Mouse (Mus musculus) yolk sac, embryonic 10.5 days (tissue): ENCODE measurements around the gene Fbxl16.

Experiments
- DNase-seq: peaks from one replicate; pipeline ENCODE4 v3.0.0-alpha.2; 2017; ENCODE audit warnings: low spot score

The Fbxl16 gene

GRCm38 (mm10) chr17:25828712-25829557 is 20.1 kb downstream of the Fbxl16 start, which contains the start of gene Jmjd8:
Jmjd8 (plus strand) TSS chr17:25828867.
- peak; percentile 90 for DNase-seq

GRCm38 (mm10) chr17:25829558-25830017 is 20.7 kb downstream of the Fbxl16 start:
- no peak for DNase-seq

- DNase-seq, result no peak
Observed at GRCm38 (mm10) chr17:25830200-25830753, 21.4 kb downstream of the Fbxl16 start.

GRCm38 (mm10) chr17:25830806-25831431 is 22.0 kb downstream of the Fbxl16 start:
- no peak for DNase-seq

- DNase-seq, result no peak
Observed at GRCm38 (mm10) chr17:25831451-25832281, 22.8 kb downstream of the Fbxl16 start.

GRCm38 (mm10) chr17:25832436-25833290 is 23.8 kb downstream of the Fbxl16 start:
- DNase-seq, result peak; percentile 100

- DNase-seq, result peak; percentile 98
Observed at GRCm38 (mm10) chr17:25833291-25833663, 24.4 kb downstream of the Fbxl16 start, which contains the start of gene Stub1. Stub1 (minus strand) TSS chr17:25833404.

- DNase-seq, result no peak
Observed at GRCm38 (mm10) chr17:25833961-25834594, 25.2 kb downstream of the Fbxl16 start.

GRCm38 (mm10) chr17:25834595-25835222 is 25.8 kb downstream of the Fbxl16 start:
- DNase-seq, result no peak

- DNase-seq, result no peak
Observed at GRCm38 (mm10) chr17:25835301-25835700, 26.4 kb downstream of the Fbxl16 start.

GRCm38 (mm10) chr17:25835816-25836215 is 26.9 kb downstream of the Fbxl16 start:
- DNase-seq, result no peak

- DNase-seq, result no peak
Observed at GRCm38 (mm10) chr17:25836397-25837075, 27.7 kb downstream of the Fbxl16 start.

GRCm38 (mm10) chr17:25837076-25837410 is 28.2 kb downstream of the Fbxl16 start, which contains the start of gene Rhbdl1:
Rhbdl1 (minus strand) TSS chr17:25837295.
- DNase-seq, result peak; percentile 69

GRCm38 (mm10) chr17:25837533-25837932 is 28.6 kb downstream of the Fbxl16 start:
- no peak for DNase-seq

GRCm38 (mm10) chr17:25838904-25839303 is 30.0 kb downstream of the Fbxl16 start:
- DNase-seq, result no peak

GRCm38 (mm10) chr17:25839455-25840235 is 30.8 kb downstream of the Fbxl16 start:
- DNase-seq, result peak; percentile 63

GRCm38 (mm10) chr17:25840519-25840918 is 31.6 kb downstream of the Fbxl16 start:
- no peak for DNase-seq

- DNase-seq, result no peak
Observed at GRCm38 (mm10) chr17:25841117-25841880, 32.4 kb downstream of the Fbxl16 start, which contains the start of gene Gm20683. Gm20683 (minus strand) TSS chr17:25841763.
